Mouse (Mus musculus) heart, postnatal 10 days (tissue): ENCODE measurements around the gene Otogl. TPM values are rescaled to one million over a fixed set of nuclear protein-coding genes. Genes with fewer than 3 reads are reported as not detected.

Experiments used
- DNase-seq, 2 experiments: peaks; one replicate each; pipeline ENCODE4 v3.0.0; 2021
- intact Hi-C: fragments of 180-260 bp; cut with DNase I; formaldehyde crosslinking; loops from one replicate; pipeline ENCODE4 v1.15.1; 2025
- total RNA-seq, 2 experiments: library from RNA; stranded (reverse); gene quantifications; 2 replicates each; pipeline ENCODE4 v1.2.3; 2021

Gene Otogl
- total RNA-seq, 2 experiments from 2014 or later = 0.05 to 0.07 TPM

DNA sequence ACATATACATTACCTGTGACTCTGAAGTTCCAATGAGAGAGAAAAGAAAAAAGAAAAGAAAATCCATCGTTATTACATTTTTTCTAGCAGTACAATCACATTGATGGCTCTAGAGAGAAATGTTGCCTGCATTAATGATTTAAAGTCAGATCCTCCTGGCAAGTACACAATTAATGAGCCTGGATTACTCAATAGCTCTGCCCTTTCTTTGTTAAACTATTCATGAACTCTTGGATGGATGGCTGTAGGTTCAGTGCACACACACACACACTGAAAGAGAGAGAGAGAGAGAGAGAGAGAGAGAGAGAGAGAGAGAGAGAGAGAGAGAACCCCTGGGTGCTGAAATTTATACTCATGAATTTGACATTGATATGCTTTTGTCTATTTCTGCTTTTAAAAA lies 192.1 kb downstream of the Otogl start, which contains the start of gene Ptprq:
Ptprq (minus strand) TSS at position 246 of the 400 bp plus-strand sequence.
- intact Hi-C loops = no loop called here
- no peak for DNase-seq

Other genes with a start within 250 kb of the Otogl start
- under 1 TPM in 1 of 2 experiments, not detected in 1; 0.10 TPM for gene Ptprq, start 192.1 kb downstream of the Otogl start, total RNA-seq